Mouse (Mus musculus): ENCODE data around the gene Platr25. TPM values are rescaled to one million over a fixed set of nuclear protein-coding genes. Genes with fewer than 3 reads are reported as not detected.

The Platr25 gene
- total RNA-seq, 2 experiments from 2014 or later = 10.6 to 15.5 TPM

Small RNA genes lying within 50 kb of the gene (microRNA-seq; reads per million reads assigned to microRNA genes)
- gene Gm24020 (not detected), gene Gm24588 (not detected), gene Mir713 (not detected)

Other genes starting within 250 kb of the Platr25 start
- gene Zfp935, start 202.2 kb downstream of the Platr25 start, total RNA-seq (2021) = 1 to 10 TPM in 1 of 2 experiments, not detected in 1; 1.4 TPM
- 1 to 10 TPM; 6.1 to 6.9 TPM for gene Zfp934, start 189.5 kb downstream of the Platr25 start, total RNA-seq (2021)
- gene 6720489N17Rik, start 136.5 kb downstream of the Platr25 start, total RNA-seq (2021) = 1 to 10 TPM; 2.9 to 3.4 TPM
- 1 to 10 TPM; 5.8 to 6.3 TPM for gene Gm5141, start 25.1 kb upstream of the Platr25 start, total RNA-seq (2021)
- gene Fbp2, start 97.7 kb upstream of the Platr25 start, total RNA-seq (2021) = not detected
- gene Fbp1, start 127.6 kb upstream of the Platr25 start, total RNA-seq (2021) = under 1 TPM; 0.79 TPM
- 100 to 1,000 TPM in 1 of 2 experiments, 10 to 100 TPM in 1; 93.2 to 121 TPM for gene 2010111I01Rik, start 204.2 kb upstream of the Platr25 start, total RNA-seq (2021)